Mouse (Mus musculus): ENCODE data around the gene Tmed9. TPM values are rescaled to one million over a fixed set of nuclear protein-coding genes. Genes with fewer than 3 reads are reported as not detected.

Gene Tmed9
- total and polyA plus RNA-seq, 3 experiments = 88.2 to 196 (median 194) TPM

DNA sequence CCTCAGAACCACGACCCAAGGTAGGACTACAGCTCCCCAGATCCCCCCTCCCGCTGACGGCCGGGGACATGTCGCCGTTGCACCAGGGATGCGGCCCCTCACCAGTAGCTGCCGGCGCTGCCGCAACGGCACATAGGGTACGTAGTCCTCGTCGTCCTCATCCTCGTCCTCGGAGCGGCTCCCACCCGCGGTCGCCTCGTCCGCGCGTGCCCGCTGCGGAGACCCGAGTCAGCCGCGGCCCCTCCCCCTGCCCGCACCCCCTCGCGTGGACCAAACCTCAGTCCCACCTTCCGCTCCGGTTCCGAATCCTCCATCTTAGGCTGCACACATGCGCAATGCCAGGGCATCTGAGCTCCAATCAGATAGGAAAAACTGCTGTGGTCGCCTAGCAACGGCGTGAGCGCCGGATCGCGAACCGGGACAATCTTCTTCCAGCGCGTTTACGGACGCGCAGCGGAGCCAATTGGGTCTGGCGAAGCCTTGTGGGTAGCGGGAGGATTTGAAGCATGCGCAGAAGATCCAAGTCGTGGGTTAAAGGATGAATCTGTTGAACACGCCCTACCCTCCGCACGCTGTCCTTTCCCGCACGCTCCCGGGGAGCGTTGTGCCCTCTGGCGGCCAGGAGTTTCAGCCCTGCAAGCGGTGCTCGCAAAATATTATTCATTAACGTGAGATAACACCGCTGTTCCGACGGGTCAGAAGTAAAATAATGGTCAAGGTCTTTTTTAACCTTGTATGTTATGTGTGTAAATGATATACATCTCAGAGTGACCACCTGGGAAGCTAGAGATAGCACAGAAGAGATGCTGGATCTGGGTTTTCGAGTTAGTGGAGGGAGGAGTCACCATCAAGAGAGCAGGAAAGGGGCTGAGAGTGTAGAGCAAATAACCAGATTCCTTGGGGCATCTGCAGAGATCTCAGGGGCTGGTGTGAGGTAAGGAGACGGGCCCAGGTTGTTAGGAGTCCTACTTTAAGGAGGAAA is 37.0 kb upstream of the Tmed9 start, which contains the start of gene Ddx41:
Gene Ddx41, minus strand, starts transcription at position 465 of the 982 bp plus-strand sequence.
- in situ Hi-C loops (cut with MboI; ENCODE audit: low pct_ligation_motif_present, low pct_unique_long_range_greater_than_20kb, low sequenced_read_pairs) = no loop called here
- Histone ChIP-seq H3K4me3 (replicated peaks in 1 of 3; ENCODE audit: low read depth in 2 of 3, low read length in 2 of 3, poor library complexity in 1 of 3) (peak within 1 kb of the TSS; percentile 79 to 95 (median 89)), H3K36me3 (replicated peaks in 1 of 2; ENCODE audit: control insufficient read depth in 1 of 2, insufficient read depth in 1 of 2, low read length in 1 of 2) (peaks cover 64 to 80% of the 10 kb centered on the region in 2 experiments), H3K9me3 (replicated peaks; ENCODE audit: low read length) (no peaks in the 10 kb centered on the region), H3K79me2 (replicated peaks; ENCODE audit: control insufficient read depth, extremely low read depth, insufficient read depth, poor library complexity, severe bottlenecking) (peaks cover 14% of the 10 kb centered on the region), H3K4me2 (ENCODE audit: insufficient read depth, low read depth, poor library complexity, severe bottlenecking) (peak within 1 kb of the TSS; percentile 86), H3K9ac (ENCODE audit: insufficient read depth, low read depth) (peak within 1 kb of the TSS; percentile 69), H3K4me1 (ENCODE audit: control insufficient read depth in 1 of 2, insufficient read depth in 2 of 2) (peaks cover 9 to 31% of the 10 kb centered on the region in 2 experiments), H3K27ac (ENCODE audit: insufficient read depth, low read depth) (peak within 1 kb of the TSS; percentile 53), H3K27me3 (replicated peaks) (no peaks in the 10 kb centered on the region)
- DNase-seq (ENCODE audit: extremely low read depth) = peak; percentile 100
- dilution Hi-C loops (cut with MboI; ENCODE audit: extremely low pct_ligation_motif_present, extremely low pct_unique_long_range_greater_than_20kb, low sequenced_read_pairs) = no loop called here
- TF ChIP-seq TCF12 (IDR thresholded peaks at IDR 0.05; ENCODE audit: low read depth, low read length) = peak; percentile 56
- peak; percentile 75; the same call in 1 of the 2 replicates for TF ChIP-seq KAT2A (IDR thresholded peaks at IDR 0.05; ENCODE audit: insufficient replicate concordance, low read length)
- peak; percentile 81 for TF ChIP-seq POLR2A (IDR thresholded peaks at IDR 0.05; ENCODE audit: low read depth, low read length)
- 0 out of 2 replicates have a peak, but pooled peaks have one; percentile 51 for TF ChIP-seq NELFE (IDR thresholded peaks at IDR 0.05; ENCODE audit: low read depth, low read length)
- TF ChIP-seq MAZ (IDR thresholded peaks at IDR 0.05; ENCODE audit: low read depth, low read length) = no peak
- TF ChIP-seq MAX (IDR thresholded peaks at IDR 0.05; ENCODE audit: low read length) = peak; percentile 70
- 0 out of 2 replicates have a peak, but pooled peaks have one; percentile 13 for TF ChIP-seq TBP (conservative IDR thresholded peaks at IDR 0.05; ENCODE audit: low read depth, low read length)
- peak; percentile 95; the same call in 1 of the 2 replicates for TF ChIP-seq MYC (IDR thresholded peaks at IDR 0.05; ENCODE audit: low read depth, low read length)
- no peak for TF ChIP-seq ZMIZ1 (IDR thresholded peaks at IDR 0.05; ENCODE audit: low read depth, low read length)
- TF ChIP-seq PAX5 (IDR thresholded peaks at IDR 0.05; ENCODE audit: low read length) = no peak
- no peak; the same call in 1 of the 2 replicates for TF ChIP-seq E2F4 (IDR thresholded peaks at IDR 0.05; ENCODE audit: insufficient replicate concordance, low read depth, low read length)
- TF ChIP-seq BHLHE40 (IDR thresholded peaks at IDR 0.05; ENCODE audit: low read depth, low read length) = no peak
- no peak for TF ChIP-seq CHD2 (IDR thresholded peaks at IDR 0.05; ENCODE audit: low read length)
- TF ChIP-seq ZKSCAN1 (IDR thresholded peaks at IDR 0.05; ENCODE audit: borderline replicate concordance, low read depth, low read length) = no peak
- no peak for TF ChIP-seq EP300 (IDR thresholded peaks at IDR 0.05; ENCODE audit: low read length)
- TF ChIP-seq USF1 (IDR thresholded peaks at IDR 0.05; ENCODE audit: low read depth, low read length) = no peak
- 0 out of 2 replicates have a peak, but pooled peaks have one; percentile 59 for TF ChIP-seq IRF4 (IDR thresholded peaks at IDR 0.05; ENCODE audit: low read depth, low read length)
- no peak for TF ChIP-seq CHD1 (IDR thresholded peaks at IDR 0.05; ENCODE audit: low read depth, low read length)
- TF ChIP-seq UBTF (IDR thresholded peaks at IDR 0.05; ENCODE audit: low read depth, low read length) = no peak
- TF ChIP-seq USF2 (conservative IDR thresholded peaks at IDR 0.05; ENCODE audit: low read depth, low read length) = no peak
- TF ChIP-seq ELF1 (IDR thresholded peaks at IDR 0.05; ENCODE audit: low read depth, low read length) = peak; percentile 89; the same call in 1 of the 2 replicates
- no peak for TF ChIP-seq ZNF384 (IDR thresholded peaks at IDR 0.05; ENCODE audit: low read depth, low read length)
- no peak for TF ChIP-seq JUN (IDR thresholded peaks at IDR 0.05; ENCODE audit: insufficient read depth, low read depth, low read length)
- peak; percentile 91; the same call in 1 of the 2 replicates for TF ChIP-seq POLR2AphosphoS2 (IDR thresholded peaks at IDR 0.05; ENCODE audit: low read depth, low read length)
- TF ChIP-seq ETS1 (conservative IDR thresholded peaks at IDR 0.05; ENCODE audit: low read depth, low read length) = no peak
- peak; percentile 91 for TF ChIP-seq HCFC1 (IDR thresholded peaks at IDR 0.05; ENCODE audit: low read depth, low read length)
- peak; percentile 66 for TF ChIP-seq RAD21 (IDR thresholded peaks at IDR 0.05; ENCODE audit: low read depth, low read length)
- peak; percentile 88 for TF ChIP-seq NRF1 (IDR thresholded peaks at IDR 0.05; ENCODE audit: low read depth, low read length)
- TF ChIP-seq MEF2A (IDR thresholded peaks at IDR 0.05; ENCODE audit: borderline replicate concordance, low read depth, low read length) = peak; percentile 62
- TF ChIP-seq GABPA (IDR thresholded peaks at IDR 0.05; ENCODE audit: insufficient replicate concordance, low read depth, low read length) = no peak; the same call in 1 of the 2 replicates
- TF ChIP-seq SIN3A (IDR thresholded peaks at IDR 0.05; ENCODE audit: low read length) = peak; percentile 98
- TF ChIP-seq MAFK (IDR thresholded peaks at IDR 0.05; ENCODE audit: insufficient replicate concordance, low read length) = no peak
- peak; percentile 55 to 96 for TF ChIP-seq CTCF (conservative IDR thresholded peaks at IDR 0.05 in 1 of 2, IDR thresholded peaks at IDR 0.05 in 1 of 2; ENCODE audit: low read depth in 2 of 2, low read length in 2 of 2)
- no peak for TF ChIP-seq JUND (conservative IDR thresholded peaks at IDR 0.05; ENCODE audit: low read depth, low read length)
- TF ChIP-seq RCOR1 (conservative IDR thresholded peaks at IDR 0.05; ENCODE audit: low read depth, low read length) = no peak
- TF ChIP-seq ZC3H11A (IDR thresholded peaks at IDR 0.05; ENCODE audit: low read depth, low read length) = 0 out of 2 replicates have a peak, but pooled peaks have one; percentile 10
- peak; percentile 96 for TF ChIP-seq SMC3 (IDR thresholded peaks at IDR 0.05; ENCODE audit: low read depth, low read length)

Measured in CH12.LX (cell line).